Mouse (Mus musculus) liver, embryonic 16.5 days (tissue): ENCODE measurements at regions not wholly inside any gene's neighbourhood (a gene's known extent, or its start where the extent isn't known, plus 50 kb on each side); places are given as distances from the start of the nearest gene placed in this dataset.
"Not testable (repeated sequence)": the region's sequence is repeated elsewhere in the genome, so short reads cannot be mapped to it uniquely, and the experiment has no call there.

Source experiments
- ATAC-seq: fragments of 200-750 bp; cut with Nextera tagmentation; 2 replicates; pipeline ENCODE4 v1.8.0; 2017; ENCODE audit warnings: low read depth, mild to moderate bottlenecking, moderate number of reproducible peaks, moderate library complexity
- H3K27ac ChIP-seq: fragments of 300-500 bp; sonication (generic); 2 replicates; pipeline ENCODE4 v1.5.1; 2014; ENCODE audit warnings: mild to moderate bottlenecking, low read length
- H3K27me3 ChIP-seq: fragments of 300-500 bp; sonication (generic); 2 replicates; pipeline ENCODE4 v1.6.1; 2014; ENCODE audit warnings: low read depth, low read length, mixed read lengths; ENCODE audit not compliant: control insufficient read depth, insufficient read depth
- H3K36me3 ChIP-seq: fragments of 300-500 bp; sonication (generic); 2 replicates; pipeline ENCODE4 v1.6.1; 2014; ENCODE audit warnings: mild to moderate bottlenecking; ENCODE audit not compliant: control insufficient read depth, insufficient read depth
- H3K4me1 ChIP-seq: fragments of 300-500 bp; sonication (generic); 2 replicates; pipeline ENCODE4 v1.6.1; 2014; ENCODE audit warnings: low read depth, low read length, mixed read lengths; ENCODE audit not compliant: control insufficient read depth
- H3K4me2 ChIP-seq: fragments of 300-500 bp; sonication (generic); 2 replicates; pipeline ENCODE4 v1.6.1; 2014; ENCODE audit warnings: low read depth, low read length, mixed read lengths
- H3K4me3 ChIP-seq: fragments of 300-500 bp; sonication (generic); 2 replicates; pipeline ENCODE4 v1.5.1; 2014; ENCODE audit warnings: low read depth, mild to moderate bottlenecking, low read length
- H3K9ac ChIP-seq: fragments of 300-500 bp; sonication (generic); 2 replicates; pipeline ENCODE4 v1.6.1; 2014; ENCODE audit warnings: low read depth, low read length
- H3K9me3 ChIP-seq: fragments of 300-500 bp; sonication (generic); replicated peaks from 2 replicates; pipeline ENCODE4 v1.6.1; 2016; ENCODE audit warnings: low read length; ENCODE audit not compliant: control insufficient read depth
- WGBS: fragments of 180-500 bp; shearing (Covaris S2); extraction: QIAGEN DNeasy Blood & Tissue Kit; methylation state at CpG from one replicate; pipeline ENCODE4 v1.1.7; 2014; ENCODE audit not compliant: insufficient replicate concordance; 5-methylcytosine and 5-hydroxymethylcytosine counted together

- WGBS: 49% methylated on average over 6 of the region's 6 CpGs
- H3K36me3 ChIP-seq: no peaks in the 10 kb centered on the region
- no peak overlapping the region for H3K4me2 ChIP-seq
- no peak overlapping the region for H3K9ac ChIP-seq
- no peak for ATAC-seq
- H3K4me3 ChIP-seq: no peak overlapping the region
- no peaks in the 10 kb centered on the region for H3K9me3 ChIP-seq
- no peaks in the 10 kb centered on the region for H3K4me1 ChIP-seq
- no peaks in the 10 kb centered on the region for H3K27me3 ChIP-seq
- no peak overlapping the region for H3K27ac ChIP-seq
Measured at GRCm38 (mm10) chr14:86315974-86316373, 825.1 kb downstream of the Diaph3 start.

GRCm38 (mm10) chr14:86308949-86309543 is 832.0 kb downstream of the Diaph3 start:
- H3K27ac ChIP-seq: no peak overlapping the region
- peak; percentile 48; the same call in 1 of the 2 replicates for ATAC-seq
- WGBS: 38% methylated on average over 7 of the region's 7 CpGs

GRCm38 (mm10) chr14:86307806-86308205 is 833.2 kb downstream of the Diaph3 start:
- no peaks in the 10 kb centered on the region for H3K4me1 ChIP-seq
- H3K9me3 ChIP-seq: no peaks in the 10 kb centered on the region
- no peaks in the 10 kb centered on the region for H3K27me3 ChIP-seq
- no peak for ATAC-seq
- 29% methylated on average over 2 of the region's 2 CpGs for WGBS
- no peaks in the 10 kb centered on the region for H3K36me3 ChIP-seq
- no peak overlapping the region for H3K4me2 ChIP-seq
- no peak overlapping the region for H3K4me3 ChIP-seq
- H3K27ac ChIP-seq: no peak overlapping the region
- no peak overlapping the region for H3K9ac ChIP-seq

More at GRCm38 (mm10) chr14:86308949-86309543, 832.0 kb downstream of the Diaph3 start:
- H3K36me3 ChIP-seq: no peaks in the 10 kb centered on the region
- no peak overlapping the region for H3K4me3 ChIP-seq
- H3K4me1 ChIP-seq: no peaks in the 10 kb centered on the region
- H3K27me3 ChIP-seq: no peaks in the 10 kb centered on the region
- H3K9ac ChIP-seq: no peak overlapping the region
- no peak overlapping the region for H3K4me2 ChIP-seq
- no peaks in the 10 kb centered on the region for H3K9me3 ChIP-seq

- Histone ChIP-seq H3K36me3 (no peaks in the 10 kb centered on the region), H3K4me1 (no peaks in the 10 kb centered on the region), H3K4me3 (no peak overlapping the region), H3K27me3 (no peaks in the 10 kb centered on the region), H3K4me2 (no peak overlapping the region), H3K9ac (no peak overlapping the region), H3K9me3 (no peaks in the 10 kb centered on the region), H3K27ac (no peak overlapping the region)
- 58% methylated on average over 5 of the region's 5 CpGs for WGBS
- ATAC-seq: no peak
Measured at GRCm38 (mm10) chr14:86301666-86302065, 839.4 kb downstream of the Diaph3 start.

GRCm38 (mm10) chr14:86300811-86301210 is 840.2 kb downstream of the Diaph3 start:
- ATAC-seq: no peak
- no peaks in the 10 kb centered on the region for H3K9me3 ChIP-seq
- H3K9ac ChIP-seq: no peak overlapping the region
- H3K4me3 ChIP-seq: no peak overlapping the region
- no peaks in the 10 kb centered on the region for H3K27me3 ChIP-seq
- H3K4me1 ChIP-seq: no peaks in the 10 kb centered on the region
- no peak overlapping the region for H3K4me2 ChIP-seq
- no peaks in the 10 kb centered on the region for H3K36me3 ChIP-seq
- 50% methylated on average over 1 of the region's 1 CpGs for WGBS
- H3K27ac ChIP-seq: no peak overlapping the region

- H3K4me1 ChIP-seq: no peaks in the 10 kb centered on the region
- no peaks in the 10 kb centered on the region for H3K27me3 ChIP-seq
- no peak overlapping the region for H3K4me2 ChIP-seq
- no peak overlapping the region for H3K4me3 ChIP-seq
- no peak for ATAC-seq
- WGBS: 49% methylated on average over 2 of the region's 2 CpGs
- no peak overlapping the region for H3K9ac ChIP-seq
- no peaks in the 10 kb centered on the region for H3K9me3 ChIP-seq
- H3K36me3 ChIP-seq: no peaks in the 10 kb centered on the region
- no peak overlapping the region for H3K27ac ChIP-seq
Measured at GRCm38 (mm10) chr14:86297991-86298390, 843.0 kb downstream of the Diaph3 start.

- H3K9me3 ChIP-seq, H3K4me1 ChIP-seq, H3K27me3 ChIP-seq, H3K4me2 ChIP-seq, H3K9ac ChIP-seq, H3K4me3 ChIP-seq, H3K27ac ChIP-seq, ATAC-seq, H3K36me3 ChIP-seq: not testable (repeated sequence)
- WGBS: 42% methylated on average over 5 of the region's 5 CpGs
Measured at GRCm38 (mm10) chr14:86294606-86295005, 846.4 kb downstream of the Diaph3 start.

GRCm38 (mm10) chr14:86293804-86294203 is 847.2 kb downstream of the Diaph3 start:
- 59% methylated on average over 1 of the region's 1 CpGs for WGBS
- Histone ChIP-seq H3K27ac (no peak overlapping the region), H3K4me2 (no peak overlapping the region), H3K9me3 (no peaks in the 10 kb centered on the region), H3K4me1 (no peaks in the 10 kb centered on the region), H3K9ac (no peak overlapping the region), H3K36me3 (no peaks in the 10 kb centered on the region), H3K4me3 (no peak overlapping the region), H3K27me3 (no peaks in the 10 kb centered on the region)
- ATAC-seq: no peak

- 44% methylated on average over 3 of the region's 3 CpGs for WGBS
- Histone ChIP-seq H3K4me2 (no peak overlapping the region), H3K4me1 (no peaks in the 10 kb centered on the region), H3K9ac (no peak overlapping the region), H3K36me3 (no peaks in the 10 kb centered on the region), H3K9me3 (no peaks in the 10 kb centered on the region), H3K4me3 (no peak overlapping the region), H3K27ac (no peak overlapping the region), H3K27me3 (no peaks in the 10 kb centered on the region)
- no peak for ATAC-seq
Measured at GRCm38 (mm10) chr14:86293371-86293770, 847.7 kb downstream of the Diaph3 start.
